Mouse (Mus musculus): ENCODE data around the gene Mpp3. TPM values are rescaled to one million over a fixed set of nuclear protein-coding genes. Genes with fewer than 3 reads are reported as not detected.
"Not testable (repeated sequence)": the region's sequence is repeated elsewhere in the genome, so short reads cannot be mapped to it uniquely, and the experiment has no call there.

Gene Mpp3
- polyA plus RNA-seq, 1 experiment from 2014 or later, result 13.3 TPM

DNA sequence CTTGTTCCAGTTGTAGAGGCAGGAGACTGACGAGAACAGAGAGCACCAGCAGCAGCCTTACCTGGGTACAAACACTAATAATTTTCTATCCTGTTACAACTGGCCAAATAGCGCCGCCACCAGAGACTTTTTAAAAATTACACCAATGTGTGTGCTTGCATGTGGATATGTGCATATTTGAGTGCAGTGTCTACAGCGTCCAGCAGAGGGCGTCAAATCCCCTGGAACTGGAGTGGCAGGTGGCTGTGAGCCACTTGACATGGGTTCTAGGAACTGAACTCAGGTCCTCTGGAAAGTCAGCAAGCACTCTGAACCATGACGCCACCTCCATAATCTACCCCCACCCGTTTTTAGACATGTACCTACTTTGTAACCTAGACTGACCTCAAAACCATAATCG, 24.0 kb downstream of the Mpp3 start:
- H3K27me3 ChIP-seq (ENCODE audit: low read depth, poor library complexity, severe bottlenecking), result no peaks in the 10 kb centered on the region
- H3K4me3 ChIP-seq, result no peak overlapping the region
- H3K4me1 ChIP-seq, result peaks cover 12% of the 10 kb centered on the region
- no peak overlapping the region for H3K27ac ChIP-seq (replicated peaks)
- 90% methylated on average over 8 of the region's 8 CpGs for WGBS
- H3K9me3 ChIP-seq (replicated peaks), result peaks cover 6% of the 10 kb centered on the region
- DNase-seq (ENCODE audit: low spot score), result no peak
- peaks cover 73% of the 10 kb centered on the region for H3K36me3 ChIP-seq

DNA sequence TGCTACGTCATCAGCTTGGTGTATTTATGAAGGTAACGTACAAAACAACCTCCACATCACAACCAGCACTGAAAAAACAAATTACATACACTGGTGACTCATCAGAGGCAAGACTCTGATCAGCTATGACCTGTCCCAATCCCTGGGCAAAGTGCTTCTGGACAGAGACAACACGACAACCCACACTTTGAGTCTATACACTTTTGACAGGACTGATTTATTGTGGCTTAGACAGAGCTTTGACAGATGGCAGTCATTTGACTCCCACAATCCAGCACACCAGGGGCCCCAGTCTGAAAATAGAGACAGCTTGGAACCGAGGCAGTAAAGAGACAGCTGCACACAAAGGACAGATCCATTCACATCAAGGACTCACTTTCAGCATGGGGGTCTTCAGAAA, 28.8 kb downstream of the Mpp3 start:
- H3K27me3 ChIP-seq (ENCODE audit: low read depth, poor library complexity, severe bottlenecking), result no peaks in the 10 kb centered on the region
- peaks cover 2% of the 10 kb centered on the region for H3K4me1 ChIP-seq
- H3K36me3 ChIP-seq, result peaks cover 29% of the 10 kb centered on the region
- peaks cover 3% of the 10 kb centered on the region for H3K9me3 ChIP-seq (replicated peaks)
- H3K27ac ChIP-seq (replicated peaks), result no peak overlapping the region
- no peak overlapping the region for H3K4me3 ChIP-seq
- 68% methylated on average over 4 of the region's 4 CpGs for WGBS
- DNase-seq (ENCODE audit: low spot score), result no peak

- 67% methylated on average over 5 of the region's 5 CpGs for WGBS
- Histone ChIP-seq H3K4me3 (no peak overlapping the region), H3K9me3 (replicated peaks) (no peaks in the 10 kb centered on the region), H3K27me3 (ENCODE audit: low read depth, poor library complexity, severe bottlenecking) (no peaks in the 10 kb centered on the region), H3K4me1 (peaks cover 2% of the 10 kb centered on the region), H3K36me3 (peaks cover 18% of the 10 kb centered on the region), H3K27ac (replicated peaks) (no peak overlapping the region)
- DNase-seq (ENCODE audit: low spot score), result no peak
These were observed 30.0 kb downstream of the Mpp3 start for GRCm38 (mm10) chr11:101998258-101998657.

GRCm38 (mm10) chr11:101995938-101996337, 32.3 kb downstream of the Mpp3 start:
- H3K9me3 ChIP-seq (replicated peaks), result no peaks in the 10 kb centered on the region
- no peaks in the 10 kb centered on the region for H3K27me3 ChIP-seq (ENCODE audit: low read depth, poor library complexity, severe bottlenecking)
- WGBS, result 89% methylated on average over 7 of the region's 7 CpGs
- DNase-seq (ENCODE audit: low spot score), result no peak
- peaks cover 2% of the 10 kb centered on the region for H3K4me1 ChIP-seq
- peaks cover 9% of the 10 kb centered on the region; the same call in 1 of the 2 replicates for H3K36me3 ChIP-seq
- H3K27ac ChIP-seq (replicated peaks), result no peak overlapping the region
- no peak overlapping the region for H3K4me3 ChIP-seq

- Histone ChIP-seq H3K4me3 (no peak overlapping the region), H3K27me3 (ENCODE audit: low read depth, poor library complexity, severe bottlenecking) (0 out of 2 replicates have a peak, but pooled peaks cover 5% of the 10 kb centered on the region), H3K4me1 (no peaks in the 10 kb centered on the region; the same call in 1 of the 2 replicates), H3K36me3 (no peaks in the 10 kb centered on the region), H3K27ac (replicated peaks) (no peak overlapping the region), H3K9me3 (replicated peaks) (no peaks in the 10 kb centered on the region)
- no peak for DNase-seq (ENCODE audit: low spot score)
- whole genome bisulfite sequencing, result 83% methylated on average over 8 of the region's 8 CpGs
These were observed 34.2 kb downstream of the Mpp3 start for GRCm38 (mm10) chr11:101994100-101994499.

DNA sequence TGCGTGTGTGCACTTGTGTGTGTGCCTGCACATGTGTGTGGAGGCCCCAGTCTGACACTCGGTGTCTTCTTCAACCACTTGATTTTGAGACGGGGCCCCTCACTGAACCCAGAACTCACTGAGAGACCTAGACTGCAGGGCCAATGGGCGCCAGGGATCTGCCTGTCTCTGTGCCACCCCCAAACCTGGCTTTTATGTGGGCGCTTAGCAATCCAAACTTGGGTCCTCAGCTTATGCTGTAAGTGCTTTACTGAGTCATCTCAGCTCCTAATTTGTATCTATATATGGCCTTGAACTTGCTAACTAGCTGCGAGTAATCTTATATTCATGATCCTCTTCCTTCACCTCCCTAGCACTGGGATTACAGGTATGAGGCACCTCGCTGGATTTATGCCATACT, 35.9 kb downstream of the Mpp3 start:
- WGBS, result 88% methylated on average over 7 of the region's 7 CpGs
- peaks cover 18% of the 10 kb centered on the region for H3K27me3 ChIP-seq (ENCODE audit: low read depth, poor library complexity, severe bottlenecking)
- DNase-seq (ENCODE audit: low spot score), result no peak
- no peak overlapping the region for H3K27ac ChIP-seq (replicated peaks)
- H3K4me3 ChIP-seq, result no peak overlapping the region
- no peaks in the 10 kb centered on the region; the same call in 1 of the 2 replicates for H3K4me1 ChIP-seq
- no peaks in the 10 kb centered on the region for H3K36me3 ChIP-seq
- H3K9me3 ChIP-seq (replicated peaks), result no peaks in the 10 kb centered on the region

GRCm38 (mm10) chr11:101991813-101992212, 36.4 kb downstream of the Mpp3 start:
- 82% methylated on average over 3 of the region's 3 CpGs for WGBS
- Histone ChIP-seq H3K4me1 (peaks cover 3% of the 10 kb centered on the region; the same call in 1 of the 2 replicates), H3K9me3 (replicated peaks) (no peaks in the 10 kb centered on the region), H3K4me3 (no peak overlapping the region), H3K27ac (replicated peaks) (no peak overlapping the region), H3K27me3 (ENCODE audit: low read depth, poor library complexity, severe bottlenecking) (peaks cover 24% of the 10 kb centered on the region), H3K36me3 (no peaks in the 10 kb centered on the region)
- DNase-seq (ENCODE audit: low spot score), result no peak

DNA sequence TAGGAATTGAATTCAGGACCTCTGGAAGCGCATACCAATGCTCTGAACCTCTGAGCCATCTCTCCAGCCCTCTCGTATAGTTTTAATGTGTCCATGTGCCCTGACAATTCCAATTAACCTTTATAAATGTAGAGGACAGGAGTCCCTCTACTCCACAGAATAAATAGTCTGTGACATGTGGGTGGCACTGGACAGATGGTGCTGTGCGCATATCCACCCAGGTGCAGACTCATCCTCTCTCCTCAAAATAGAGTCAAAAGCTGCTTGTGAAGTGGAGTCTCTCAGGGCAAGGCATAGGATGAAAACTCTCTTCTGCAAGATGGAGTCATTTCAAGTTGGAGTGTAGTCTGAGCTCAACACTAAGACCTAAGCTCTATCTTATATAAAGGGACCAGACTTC, 38.0 kb downstream of the Mpp3 start:
- no peaks in the 10 kb centered on the region for H3K9me3 ChIP-seq (replicated peaks)
- whole genome bisulfite sequencing, result 91% methylated on average over 3 of the region's 3 CpGs

DNA sequence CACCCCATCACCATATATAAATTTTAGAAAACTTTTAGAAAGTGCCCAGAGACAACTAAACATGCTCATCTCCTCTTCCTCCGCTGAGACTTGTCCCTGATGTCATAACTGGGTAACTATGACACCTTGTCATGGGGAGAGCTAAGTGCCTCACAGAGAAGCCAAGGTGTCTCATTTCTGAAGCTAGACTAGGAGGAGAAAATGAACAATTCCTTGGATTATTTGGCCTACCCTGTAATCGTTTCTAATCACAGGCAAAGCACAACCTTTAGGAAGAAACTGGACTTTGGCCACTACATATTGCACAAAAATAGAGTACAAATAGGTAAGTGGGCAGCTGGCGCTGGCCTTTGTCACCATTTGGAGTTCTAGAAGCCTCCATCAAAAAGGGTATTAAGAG, 41.3 kb downstream of the Mpp3 start, which contains the start of gene Dusp3:
Gene Dusp3 (minus strand): TSS at position 101 of the 400 bp plus-strand sequence.
- WGBS, result 82% methylated on average over 3 of the region's 3 CpGs
- no peaks in the 10 kb centered on the region for H3K9me3 ChIP-seq (replicated peaks)
- DNase-seq (ENCODE audit: low spot score), result no peak
- H3K4me3 ChIP-seq, result no peak within 1 kb of the TSS
- H3K27ac ChIP-seq (replicated peaks), result no peak within 1 kb of the TSS
- no peaks in the 10 kb centered on the region for H3K36me3 ChIP-seq
- peaks cover 36% of the 10 kb centered on the region for H3K4me1 ChIP-seq
- H3K27me3 ChIP-seq (ENCODE audit: low read depth, poor library complexity, severe bottlenecking), result peaks cover 42% of the 10 kb centered on the region

More for the DNA sequence above, 38.0 kb downstream of the Mpp3 start:
- Histone ChIP-seq H3K27me3 (ENCODE audit: low read depth, poor library complexity, severe bottlenecking) (peaks cover 36% of the 10 kb centered on the region), H3K4me3 (no peak overlapping the region), H3K4me1 (peaks cover 10% of the 10 kb centered on the region; the same call in 1 of the 2 replicates), H3K27ac (replicated peaks) (no peak overlapping the region), H3K36me3 (no peaks in the 10 kb centered on the region)
- no peak for DNase-seq (ENCODE audit: low spot score)

- no peak overlapping the region for H3K4me3 ChIP-seq
- no peak overlapping the region for H3K27ac ChIP-seq (replicated peaks)
- 0 out of 2 replicates have a peak, but pooled peaks cover 4% of the 10 kb centered on the region for H3K36me3 ChIP-seq
- H3K9me3 ChIP-seq (replicated peaks), result no peaks in the 10 kb centered on the region
- peaks cover 36% of the 10 kb centered on the region for H3K4me1 ChIP-seq
- peak; percentile 85 for DNase-seq (ENCODE audit: low spot score)
- 12% methylated on average over 10 of the region's 10 CpGs for WGBS
- peaks cover 42% of the 10 kb centered on the region for H3K27me3 ChIP-seq (ENCODE audit: low read depth, poor library complexity, severe bottlenecking)
These were observed 42.3 kb downstream of the Mpp3 start for GRCm38 (mm10) chr11:101985990-101986389.

GRCm38 (mm10) chr11:101985450-101985849, 42.8 kb downstream of the Mpp3 start:
- H3K36me3 ChIP-seq; H3K4me3 ChIP-seq; DNase-seq (ENCODE audit: low spot score); H3K9me3 ChIP-seq (replicated peaks); H3K27ac ChIP-seq (replicated peaks): not testable (repeated sequence)
- Histone ChIP-seq H3K4me1 (peaks cover 40% of the 10 kb centered on the region), H3K27me3 (ENCODE audit: low read depth, poor library complexity, severe bottlenecking) (peaks cover 39% of the 10 kb centered on the region)
- 67% methylated on average over 6 of the region's 6 CpGs for WGBS

DNA sequence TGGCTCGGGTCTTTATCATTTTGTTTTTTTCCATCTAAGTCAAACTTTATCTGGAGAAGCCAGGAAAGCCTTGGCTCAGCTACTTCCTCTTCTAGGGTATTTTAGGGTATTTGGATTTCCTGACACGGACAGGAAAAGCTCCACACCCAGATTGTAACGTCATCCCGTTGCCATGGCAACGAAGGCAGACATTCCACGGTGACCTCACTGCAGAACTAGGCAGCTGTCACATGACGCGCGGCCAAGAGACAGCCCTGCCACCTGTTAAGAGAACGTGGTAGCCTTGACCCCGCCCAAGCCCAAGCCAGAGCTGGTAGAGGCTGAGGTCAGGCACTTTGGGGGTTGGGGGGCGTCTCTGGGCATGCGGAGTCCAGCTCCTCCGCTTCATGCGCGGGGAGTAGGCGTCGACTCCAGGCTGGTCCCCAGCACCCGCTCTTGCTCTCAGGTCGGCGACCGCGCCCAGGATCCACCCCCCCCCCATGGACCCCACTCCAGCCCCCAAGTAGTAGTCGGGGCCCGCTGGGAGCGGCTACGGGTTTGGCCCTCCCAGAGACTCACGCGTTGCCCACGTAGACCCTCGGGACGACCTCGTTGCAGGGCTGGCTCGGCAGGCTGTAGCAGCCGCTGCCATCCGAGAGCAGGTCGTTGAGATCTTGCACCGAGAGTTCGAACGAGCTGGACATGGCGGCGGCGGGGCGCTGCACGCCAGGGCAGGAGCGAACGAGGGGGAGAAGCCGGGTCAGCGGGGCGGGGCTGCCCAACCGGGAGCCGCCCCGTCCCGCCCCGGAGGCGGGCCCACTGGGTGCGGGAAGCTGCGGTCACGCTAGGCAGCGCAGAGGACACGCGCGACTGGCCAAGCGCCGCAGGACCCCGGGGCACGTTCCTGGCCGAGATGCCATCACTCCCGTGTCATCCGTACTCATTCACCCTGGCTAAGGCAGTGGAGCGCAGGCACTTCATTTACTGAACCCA, 43.9 kb downstream of the Mpp3 start, which contains the start of gene Cfap97d1:
Gene Cfap97d1 (plus strand): TSS at position 226 of the 972 bp plus-strand sequence.
- peaks cover 38% of the 10 kb centered on the region for H3K27me3 ChIP-seq (ENCODE audit: low read depth, poor library complexity, severe bottlenecking)
- peaks cover 11% of the 10 kb centered on the region for H3K36me3 ChIP-seq
- no peaks in the 10 kb centered on the region for H3K9me3 ChIP-seq (replicated peaks)
- peak within 1 kb of the TSS; percentile 66 for H3K4me3 ChIP-seq
- peak within 1 kb of the TSS; percentile 84 for H3K27ac ChIP-seq (replicated peaks)
- WGBS, result 1% methylated on average over 71 of the region's 71 CpGs
- DNase-seq (ENCODE audit: low spot score), result peak; percentile 91
- H3K4me1 ChIP-seq, result peaks cover 40% of the 10 kb centered on the region

DNA sequence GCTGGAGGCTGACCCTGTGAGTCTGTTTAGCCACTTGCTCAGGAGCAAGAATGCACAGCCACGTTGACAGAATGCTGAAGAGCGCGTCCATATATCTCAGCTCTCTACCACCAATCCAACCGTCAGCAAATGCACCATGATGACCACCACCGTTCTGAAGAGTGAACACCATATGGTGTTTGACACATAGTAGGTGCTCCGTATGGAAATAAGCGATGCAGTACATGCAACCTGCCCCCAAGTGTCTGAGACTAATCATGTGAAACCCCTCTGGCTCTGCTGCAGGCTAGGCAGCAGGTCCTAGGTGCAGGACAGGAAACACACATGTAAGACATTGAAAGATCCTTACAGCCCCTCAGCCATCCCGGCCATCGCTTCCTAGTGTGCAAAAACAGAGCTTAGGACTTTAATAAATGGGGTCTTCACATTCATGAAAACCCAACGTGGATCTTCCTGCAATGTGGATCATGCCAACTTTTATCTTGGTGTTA, 44.8 kb downstream of the Mpp3 start:
- Histone ChIP-seq H3K4me3 (peak overlapping the region; percentile 66), H3K9me3 (replicated peaks) (no peaks in the 10 kb centered on the region), H3K4me1 (peaks cover 40% of the 10 kb centered on the region), H3K27ac (replicated peaks) (0 out of 2 replicates have a peak overlapping the region, but pooled peaks have one; percentile 49), H3K36me3 (peaks cover 11% of the 10 kb centered on the region), H3K27me3 (ENCODE audit: low read depth, poor library complexity, severe bottlenecking) (peaks cover 33% of the 10 kb centered on the region)
- no peak for DNase-seq (ENCODE audit: low spot score)
- WGBS, result 79% methylated on average over 10 of the region's 10 CpGs

All from midbrain, embryonic 10.5 days (tissue).